Mouse (Mus musculus) CH12.LX (cell line): ENCODE measurements around the gene Nfatc2. TPM values are rescaled to one million over a fixed set of nuclear protein-coding genes. Genes with fewer than 3 reads are reported as not detected.

ENCODE experiments used
- DNase-seq: peaks from one replicate; pipeline ENCODE4 v3.0.0-alpha.2; 2013; ENCODE audit errors: extremely low read depth
- H3K27ac ChIP-seq: 2 replicates; pipeline ENCODE4 v1.5.1; 2012; ENCODE audit warnings: low read depth, mild to moderate bottlenecking, control low read depth, moderate library complexity; ENCODE audit not compliant: insufficient read depth
- H3K27me3 ChIP-seq: replicated peaks from 2 replicates; pipeline ENCODE3; 2012; ENCODE audit warnings: inconsistent platforms
- H3K36me3 ChIP-seq, 2 experiments: replicated peaks in 1 of 2; 2 replicates each; pipeline versions ENCODE3 to v1.6.1; 2012; ENCODE audit warnings: inconsistent platforms in 1 of 2, low read length in 1 of 2, mild to moderate bottlenecking in 1 of 2, mixed read lengths in 1 of 2, moderate library complexity in 1 of 2; ENCODE audit not compliant: control insufficient read depth in 1 of 2, insufficient read depth in 1 of 2
- H3K4me1 ChIP-seq, 2 experiments: 2 replicates each; pipeline ENCODE4 v1.6.1; 2012; ENCODE audit warnings: inconsistent platforms in 1 of 2, moderate library complexity in 1 of 2; ENCODE audit not compliant: insufficient read depth in 2 of 2, control insufficient read depth in 1 of 2
- H3K4me2 ChIP-seq: 2 replicates; pipeline ENCODE4 v1.6.1; 2012; ENCODE audit warnings: low read depth, mild to moderate bottlenecking, control low read depth; ENCODE audit not compliant: poor library complexity, insufficient read depth, severe bottlenecking
- H3K4me3 ChIP-seq, 3 experiments: fragments of 150-350 bp in 1 of 3; sonication (generic) in 1 of 3; replicated peaks in 1 of 3; 2 replicates each; pipeline versions ENCODE3 to v1.5.1; 2011 to 2012; ENCODE audit warnings: low read depth in 2 of 3, low read length in 2 of 3, mild to moderate bottlenecking in 2 of 3, moderate library complexity in 2 of 3, control low read depth in 1 of 3, improper control_type of control experiment in 1 of 3, inconsistent platforms in 1 of 3, mixed read lengths in 1 of 3; ENCODE audit not compliant: poor library complexity in 1 of 3
- H3K79me2 ChIP-seq: replicated peaks from 2 replicates; pipeline ENCODE4 v1.6.1; 2012; ENCODE audit warnings: mild to moderate bottlenecking, moderate library complexity; ENCODE audit not compliant: control insufficient read depth, poor library complexity, insufficient read depth, severe bottlenecking; ENCODE audit errors: extremely low read depth
- H3K9ac ChIP-seq: 2 replicates; pipeline ENCODE4 v1.6.1; 2012; ENCODE audit warnings: low read depth, mild to moderate bottlenecking, control low read depth, moderate library complexity; ENCODE audit not compliant: insufficient read depth
- H3K9me3 ChIP-seq: replicated peaks from 2 replicates; pipeline ENCODE3; 2012; ENCODE audit warnings: low read length, inconsistent platforms, mixed read lengths
- BHLHE40 ChIP-seq: IDR thresholded peaks from 2 replicates; pipeline ENCODE4 v1.6.1; 2011; ENCODE audit warnings: mild to moderate bottlenecking, low read depth, low read length, improper control_type of control experiment
- CHD1 ChIP-seq: IDR thresholded peaks from 2 replicates; pipeline ENCODE4 v1.6.1; 2012; ENCODE audit warnings: low read depth, low read length, improper control_type of control experiment, inconsistent platforms
- CHD2 ChIP-seq: IDR thresholded peaks from 2 replicates; pipeline ENCODE4 v1.6.1; 2011; ENCODE audit warnings: low read length, improper control_type of control experiment
- CTCF ChIP-seq, 2 experiments: IDR thresholded peaks in 1 of 2; conservative IDR thresholded peaks in 1 of 2; 2 replicates each; pipeline ENCODE4 v1.5.1; 2011 to 2012; ENCODE audit warnings: low read depth in 2 of 2, low read length in 2 of 2, improper control_type of control experiment in 1 of 2, inconsistent platforms in 1 of 2, mild to moderate bottlenecking in 1 of 2, moderate library complexity in 1 of 2
- EP300 ChIP-seq: IDR thresholded peaks from 2 replicates; pipeline ENCODE4 v1.6.1; 2011; ENCODE audit warnings: low read length, improper control_type of control experiment
- IRF4 ChIP-seq: IDR thresholded peaks from 2 replicates; pipeline ENCODE4 v1.6.1; 2014; ENCODE audit warnings: low read depth, mild to moderate bottlenecking, inconsistent platforms, low read length, improper control_type of control experiment
- JUN ChIP-seq: IDR thresholded peaks from 2 replicates; pipeline ENCODE4 v1.6.1; 2011; ENCODE audit warnings: low read depth, mild to moderate bottlenecking, low read length, improper control_type of control experiment, moderate library complexity; ENCODE audit not compliant: insufficient read depth
- JUND ChIP-seq: conservative IDR thresholded peaks from 2 replicates; pipeline ENCODE4 v1.6.1; 2011; ENCODE audit warnings: low read depth, low read length, improper control_type of control experiment
- MAZ ChIP-seq: IDR thresholded peaks from 2 replicates; pipeline ENCODE4 v1.6.1; 2012; ENCODE audit warnings: low read depth, mild to moderate bottlenecking, inconsistent platforms, low read length, improper control_type of control experiment, moderate library complexity
- MEF2A ChIP-seq: IDR thresholded peaks from 2 replicates; pipeline ENCODE4 v1.6.1; 2014; ENCODE audit warnings: low read depth, mild to moderate bottlenecking, inconsistent platforms, low read length, improper control_type of control experiment, borderline replicate concordance
- NELFE ChIP-seq: IDR thresholded peaks from 2 replicates; pipeline ENCODE4 v1.6.1; 2011; ENCODE audit warnings: low read depth, low read length, improper control_type of control experiment
- PAX5 ChIP-seq: IDR thresholded peaks from 2 replicates; pipeline ENCODE4 v1.6.1; 2012; ENCODE audit warnings: low read length, inconsistent platforms, mixed read lengths
- POLR2A ChIP-seq: IDR thresholded peaks from 2 replicates; pipeline ENCODE4 v1.6.1; 2011; ENCODE audit warnings: low read depth, mild to moderate bottlenecking, improper control_type of control experiment, low read length
- POLR2AphosphoS2 ChIP-seq: IDR thresholded peaks from 2 replicates; pipeline ENCODE4 v1.6.1; 2011; ENCODE audit warnings: low read depth, low read length, improper control_type of control experiment
- RCOR1 ChIP-seq: conservative IDR thresholded peaks from 2 replicates; pipeline ENCODE4 v1.6.1; 2012; ENCODE audit warnings: low read depth, mild to moderate bottlenecking, inconsistent platforms, low read length, improper control_type of control experiment
- SIN3A ChIP-seq: IDR thresholded peaks from 2 replicates; pipeline ENCODE4 v1.6.1; 2012; ENCODE audit warnings: low read length, improper control_type of control experiment, inconsistent platforms
- SMC3 ChIP-seq: IDR thresholded peaks from 2 replicates; pipeline ENCODE4 v1.6.1; 2011; ENCODE audit warnings: low read depth, low read length, improper control_type of control experiment
- TBP ChIP-seq: conservative IDR thresholded peaks from 2 replicates; pipeline ENCODE4 v1.6.1; 2011; ENCODE audit warnings: low read depth, low read length, improper control_type of control experiment
- TCF12 ChIP-seq: IDR thresholded peaks from 2 replicates; pipeline ENCODE4 v1.6.1; 2014; ENCODE audit warnings: low read depth, mild to moderate bottlenecking, inconsistent platforms, low read length, improper control_type of control experiment
- UBTF ChIP-seq: IDR thresholded peaks from 2 replicates; pipeline ENCODE4 v1.6.1; 2012; ENCODE audit warnings: low read depth, mild to moderate bottlenecking, inconsistent platforms, low read length, improper control_type of control experiment, moderate library complexity
- USF1 ChIP-seq: IDR thresholded peaks from 2 replicates; pipeline ENCODE4 v1.6.1; 2014; ENCODE audit warnings: low read depth, mild to moderate bottlenecking, inconsistent platforms, low read length, improper control_type of control experiment
- ZKSCAN1 ChIP-seq: IDR thresholded peaks from 2 replicates; pipeline ENCODE4 v1.6.1; 2012; ENCODE audit warnings: low read depth, inconsistent platforms, low read length, improper control_type of control experiment, borderline replicate concordance
- ZMIZ1 ChIP-seq: IDR thresholded peaks from 2 replicates; pipeline ENCODE4 v1.6.1; 2012; ENCODE audit warnings: low read depth, mild to moderate bottlenecking, inconsistent platforms, low read length, improper control_type of control experiment
- ZNF384 ChIP-seq: IDR thresholded peaks from 2 replicates; pipeline ENCODE4 v1.6.1; 2012; ENCODE audit warnings: low read depth, low read length, improper control_type of control experiment, inconsistent platforms
- dilution Hi-C: fragments of 300-500 bp; cut with MboI; formaldehyde crosslinking; loops from 2 replicates; pipeline ENCODE4 v1.14.3; 2020; ENCODE audit warnings: low sequenced_read_pairs; ENCODE audit not compliant: extremely low pct_unique_long_range_greater_than_20kb, extremely low pct_ligation_motif_present
- in situ Hi-C: fragments of 300-500 bp; cut with MboI; formaldehyde crosslinking; loops from 3 replicates; pipeline ENCODE4 v1.14.3; 2019; ENCODE audit warnings: low sequenced_read_pairs, low pct_ligation_motif_present, low pct_unique_long_range_greater_than_20kb, mixed read lengths
- polyA plus RNA-seq: library from polyadenylated mRNA; unstranded; fragments of >175 nt; gene quantifications from 2 replicates; pipeline ENCODE4 v1.2.1, GENCODE M21; 2012; ENCODE audit warnings: low read depth; ENCODE audit not compliant: insufficient read length
- total RNA-seq, 2 experiments: library from RNA; depleted of rRNA; stranded (reverse); fragments of 300-350 nt in 1 of 2; fragments of >200 nt in 1 of 2; gene quantifications; 2 replicates each; pipeline ENCODE4 v1.2.3; 2012 to 2014

Gene Nfatc2
- total and polyA plus RNA-seq, 3 experiments, result 1.8 to 4.8 (median 3.6) TPM

DNA sequence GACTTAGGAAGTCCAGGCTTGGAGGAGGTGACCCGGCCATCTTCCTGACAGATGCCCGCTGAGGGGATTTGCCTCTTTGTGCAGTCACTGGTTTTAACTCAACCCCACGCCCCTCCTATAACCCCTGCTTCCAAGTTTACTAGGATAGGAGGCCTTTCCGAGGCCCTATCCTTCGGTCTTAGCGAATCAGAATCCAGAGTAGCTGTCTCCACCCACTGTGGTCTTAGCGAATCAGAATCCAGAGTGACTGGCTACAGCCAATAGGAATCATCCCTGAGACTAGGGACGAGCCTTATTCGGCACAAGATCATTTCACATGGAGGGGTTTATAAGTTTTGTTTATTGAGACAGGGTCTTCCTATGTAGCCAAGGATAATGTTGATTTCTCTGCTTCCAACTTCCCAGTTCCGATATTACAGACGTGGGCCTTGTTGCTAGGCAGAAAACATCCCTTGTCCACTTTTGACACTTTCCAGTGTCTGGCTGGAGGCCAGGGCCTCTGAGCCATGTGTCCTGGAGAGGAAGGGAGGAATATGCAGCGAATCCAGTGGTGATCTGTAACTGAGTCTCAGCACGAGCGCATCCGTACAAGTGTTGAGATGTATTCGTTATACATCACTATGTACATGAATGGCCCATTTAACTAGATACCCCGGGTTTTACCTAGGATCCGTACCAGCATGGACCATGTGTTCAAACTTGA lies 12.9 kb upstream of the Nfatc2 start:
- Histone ChIP-seq H3K4me3 (no peak overlapping the region), H3K4me1 (peaks cover 0 to 4% of the 10 kb centered on the region in 2 experiments; a peak in 1 of 4 replicates), H3K9ac (no peak overlapping the region), H3K36me3 (no peaks in the 10 kb centered on the region), H3K27me3 (peaks cover 2% of the 10 kb centered on the region), H3K27ac (no peak overlapping the region), H3K4me2 (no peak overlapping the region), H3K79me2 (no peaks in the 10 kb centered on the region), H3K9me3 (no peaks in the 10 kb centered on the region)
- peak; percentile 7 for DNase-seq
- dilution Hi-C loops (no loop called here), in situ Hi-C loops (no loop called here)
- TF ChIP-seq ZKSCAN1 (no peak), ZNF384 (no peak), POLR2A (no peak), POLR2AphosphoS2 (no peak), USF1 (no peak), CHD1 (no peak), ZMIZ1 (no peak), SMC3 (no peak), TBP (no peak), MAZ (no peak), RCOR1 (no peak), MEF2A (no peak), JUND (no peak), BHLHE40 (no peak)

DNA sequence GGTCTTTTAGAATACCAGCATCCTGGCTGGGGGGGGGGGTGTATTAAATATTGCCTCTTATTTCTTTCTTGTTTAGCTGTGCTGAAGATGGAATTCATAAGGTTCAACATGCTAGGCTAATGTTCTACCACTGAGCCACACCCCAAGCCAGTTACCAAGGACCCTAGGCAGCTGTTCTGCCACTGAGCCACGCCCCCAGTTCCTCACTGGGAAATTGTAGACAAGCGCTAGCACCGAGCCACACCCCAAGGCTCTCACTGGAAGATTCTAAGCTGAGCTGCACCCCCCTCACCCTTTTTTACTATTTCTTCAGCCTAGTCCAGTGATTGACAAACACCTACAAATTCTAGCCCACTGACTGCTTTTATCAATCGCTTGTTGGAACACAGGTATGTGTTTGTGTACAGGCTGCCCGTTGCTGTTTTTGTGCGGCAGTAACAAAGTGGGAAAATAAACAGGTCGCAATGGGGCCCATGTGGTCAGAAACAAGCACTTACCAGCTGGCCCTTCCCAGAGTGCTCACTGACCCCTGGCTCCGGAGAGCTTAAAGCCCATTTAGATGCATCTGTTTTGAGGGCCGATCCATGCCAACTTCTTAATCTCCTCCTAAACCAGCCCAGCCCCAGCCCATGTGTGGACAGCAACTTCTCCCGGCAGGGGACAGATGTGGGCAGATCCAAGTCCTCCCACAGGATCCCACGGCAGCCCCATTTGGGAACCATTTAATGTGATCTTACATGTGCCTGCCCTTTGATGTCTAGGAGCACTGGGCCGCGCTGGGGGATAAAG lies 11.8 kb upstream of the Nfatc2 start:
- H3K27me3 ChIP-seq, result peaks cover 4% of the 10 kb centered on the region
- H3K4me1 ChIP-seq, result peaks cover 0 to 4% of the 10 kb centered on the region in 2 experiments; a peak in 1 of 4 replicates
- dilution Hi-C loops (no loop called here), in situ Hi-C loops (no loop called here)
- no peak for DNase-seq
- no peaks in the 10 kb centered on the region for H3K36me3 ChIP-seq
- H3K9ac ChIP-seq, result no peak overlapping the region
- TF ChIP-seq CHD2 (no peak), SIN3A (no peak), SMC3 (no peak), ZKSCAN1 (no peak), POLR2A (no peak), NELFE (no peak), TCF12 (no peak), IRF4 (no peak), JUN (no peak), RCOR1 (no peak), PAX5 (no peak), EP300 (no peak), UBTF (no peak), CTCF (conservative IDR thresholded peaks at IDR 0.05 in 1 of 2, IDR thresholded peaks at IDR 0.05 in 1 of 2; ENCODE audit: low read depth in 2 of 2, low read length in 2 of 2) (no peak)
- H3K27ac ChIP-seq, result no peak overlapping the region
- no peaks in the 10 kb centered on the region for H3K79me2 ChIP-seq
- H3K4me2 ChIP-seq, result no peak overlapping the region
- H3K4me3 ChIP-seq, result no peak overlapping the region
- H3K9me3 ChIP-seq, result no peaks in the 10 kb centered on the region
